Mouse (Mus musculus): ENCODE results near the gene Clca3a1.
"Not testable (repeated sequence)": the region's sequence is repeated elsewhere in the genome, so short reads cannot be mapped to it uniquely, and the experiment has no call there.

DNA sequence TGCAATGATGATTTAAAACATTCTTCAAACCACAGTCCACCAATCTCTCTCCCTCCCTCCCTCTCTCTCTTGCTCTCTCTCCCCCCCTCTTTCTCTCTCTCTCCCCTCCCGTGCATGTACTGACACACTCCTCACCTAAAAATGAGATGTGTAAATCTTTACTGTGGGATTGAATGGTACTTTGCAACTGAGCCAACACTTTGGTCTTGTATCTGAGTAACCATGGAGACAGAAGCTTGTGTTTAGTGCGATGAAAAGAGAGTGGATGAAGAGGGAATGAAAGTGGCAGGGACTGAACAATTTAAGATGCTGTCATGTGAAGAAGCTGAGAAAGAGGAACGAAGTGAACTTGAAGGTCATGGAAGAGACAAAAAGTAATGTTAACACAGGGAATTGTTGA lies 13.1 kb downstream of the Clca3a1 start:
- TF ChIP-seq CTCF (IDR thresholded peaks at IDR 0.05; ENCODE audit: low read depth, low read length); POLR2A (IDR thresholded peaks at IDR 0.05; ENCODE audit: borderline replicate concordance, low read depth, low read length): not testable (repeated sequence)

Measured in bone marrow macrophage, adult 2 months (primary cell).